Mouse (Mus musculus) thymus, adult 18-20 months (tissue): ENCODE results near the gene Sgo2b.
"Not testable (repeated sequence)": the region's sequence is repeated elsewhere in the genome, so short reads cannot be mapped to it uniquely, and the experiment has no call there.

ENCODE experiments used
- DNase-seq, 2 experiments: peaks; one replicate each; pipeline ENCODE4 v3.0.0; 2022; ENCODE audit warnings: mixed read lengths in 2 of 2

The Sgo2b gene

GRCm38 (mm10) chr8:63951626-63952377 is at the start of gene Sgo2b:
Sgo2b (minus strand) TSS chr8:63952248.
- DNase-seq, result no peak

GRCm38 (mm10) chr8:63970612-63971391 is 18.8 kb upstream of the Sgo2b start:
- DNase-seq, result not testable (repeated sequence)

GRCm38 (mm10) chr8:63961032-63961785 is 9.2 kb upstream of the Sgo2b start:
- DNase-seq, result no peak

DNA sequence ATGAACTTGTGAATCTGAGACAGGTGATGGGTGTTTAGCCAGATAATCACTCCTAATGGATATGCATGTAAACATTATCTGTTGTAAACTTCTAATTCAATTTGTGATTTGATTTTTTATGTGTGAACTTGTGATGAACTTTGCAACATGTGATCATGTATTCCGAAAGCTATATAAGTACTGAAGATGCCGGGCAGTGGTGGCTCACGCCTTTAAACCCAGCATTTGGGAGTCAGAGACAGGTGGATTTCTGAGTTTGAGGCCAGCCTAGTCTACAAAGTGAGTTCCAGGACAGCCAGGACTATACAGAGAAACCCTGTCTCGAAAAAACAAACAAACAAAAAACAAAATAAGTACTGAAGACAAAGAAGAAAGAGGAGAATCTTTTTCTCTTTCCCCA is 1.8 kb upstream of the Sgo2b start:
- not testable (repeated sequence) for DNase-seq

- no peak for DNase-seq
Observed at GRCm38 (mm10) chr8:63933171-63933570, 18.9 kb downstream of the Sgo2b start.

- no peak for DNase-seq
Observed at GRCm38 (mm10) chr8:63929301-63930097, 22.5 kb downstream of the Sgo2b start.

DNA sequence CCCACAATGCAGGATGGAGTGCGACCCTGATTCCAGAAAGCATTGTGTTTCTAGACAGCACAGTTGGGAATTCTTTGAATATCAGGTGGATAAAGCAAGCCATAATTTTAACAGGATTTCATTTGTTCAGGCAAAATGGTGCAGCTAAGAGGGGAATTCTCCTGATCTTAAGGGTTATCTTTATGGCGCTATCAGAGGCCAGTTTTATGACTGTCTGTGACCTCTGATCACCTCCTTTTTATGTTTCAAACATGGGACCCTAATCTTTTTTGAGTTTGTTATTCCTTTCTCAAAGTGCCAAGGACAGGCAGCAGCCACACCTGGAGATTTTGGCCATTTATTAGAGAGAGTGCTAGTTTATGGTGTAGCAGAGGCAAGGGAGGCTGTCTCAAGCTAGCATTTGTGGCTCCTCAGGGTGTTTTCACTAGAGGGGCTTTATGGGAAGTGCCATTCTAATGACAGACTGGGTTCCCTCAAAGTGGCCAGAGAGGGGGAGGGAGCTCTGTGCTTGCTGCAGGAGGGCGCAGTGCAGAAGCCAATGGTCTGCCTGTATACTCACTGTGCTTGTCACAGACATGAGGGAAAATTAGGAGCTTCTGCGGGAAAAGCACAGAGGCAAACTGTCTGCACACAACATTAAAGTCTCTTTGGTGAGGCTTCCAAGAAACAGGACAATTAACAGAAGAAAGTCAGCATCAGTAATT is 30.6 kb downstream of the Sgo2b start:
- DNase-seq, result no peak

DNA sequence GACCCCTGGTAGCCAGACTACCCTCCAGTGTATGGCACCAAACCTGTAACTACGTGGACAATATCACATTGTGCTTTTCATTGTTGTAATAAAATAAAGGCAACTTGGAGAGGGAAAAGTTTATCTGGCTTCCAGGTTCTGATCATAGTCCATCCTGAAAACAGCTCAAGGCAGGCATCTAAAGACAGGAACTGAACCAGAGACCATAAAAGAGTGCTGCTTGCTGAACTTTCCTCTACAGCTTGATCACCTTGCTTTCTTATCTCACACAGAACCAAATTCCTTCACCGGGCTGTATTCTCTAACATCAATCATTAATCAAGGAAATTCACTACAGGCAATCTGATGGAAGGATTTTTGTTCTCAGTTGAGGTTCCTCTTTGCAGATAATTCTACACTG is 57.0 kb downstream of the Sgo2b start:
- no peak for DNase-seq

GRCm38 (mm10) chr8:63878353-63878752 is 73.7 kb downstream of the Sgo2b start:
- no peak for DNase-seq

- no peak for DNase-seq
Observed at GRCm38 (mm10) chr8:63877393-63877792, 74.7 kb downstream of the Sgo2b start.

GRCm38 (mm10) chr8:63876949-63877348 is 75.1 kb downstream of the Sgo2b start:
- no peak for DNase-seq
